Mouse (Mus musculus) testis, adult 2 months (tissue): ENCODE data around the gene Mettl9.

Experiments
- CTCF ChIP-seq: fragments of 200-500 bp; IDR thresholded peaks from 2 replicates; pipeline ENCODE4 v1.5.1; 2012; ENCODE audit warnings: low read depth, mild to moderate bottlenecking, inconsistent platforms, low read length, moderate library complexity; ENCODE audit not compliant: control insufficient read depth, insufficient read depth, insufficient replicate concordance
- POLR2A ChIP-seq: fragments of 200-500 bp; IDR thresholded peaks from 2 replicates; pipeline ENCODE4 v1.6.1; 2012; ENCODE audit warnings: low read depth, mild to moderate bottlenecking, inconsistent platforms, low read length, moderate library complexity; ENCODE audit not compliant: control insufficient read depth

DNA sequence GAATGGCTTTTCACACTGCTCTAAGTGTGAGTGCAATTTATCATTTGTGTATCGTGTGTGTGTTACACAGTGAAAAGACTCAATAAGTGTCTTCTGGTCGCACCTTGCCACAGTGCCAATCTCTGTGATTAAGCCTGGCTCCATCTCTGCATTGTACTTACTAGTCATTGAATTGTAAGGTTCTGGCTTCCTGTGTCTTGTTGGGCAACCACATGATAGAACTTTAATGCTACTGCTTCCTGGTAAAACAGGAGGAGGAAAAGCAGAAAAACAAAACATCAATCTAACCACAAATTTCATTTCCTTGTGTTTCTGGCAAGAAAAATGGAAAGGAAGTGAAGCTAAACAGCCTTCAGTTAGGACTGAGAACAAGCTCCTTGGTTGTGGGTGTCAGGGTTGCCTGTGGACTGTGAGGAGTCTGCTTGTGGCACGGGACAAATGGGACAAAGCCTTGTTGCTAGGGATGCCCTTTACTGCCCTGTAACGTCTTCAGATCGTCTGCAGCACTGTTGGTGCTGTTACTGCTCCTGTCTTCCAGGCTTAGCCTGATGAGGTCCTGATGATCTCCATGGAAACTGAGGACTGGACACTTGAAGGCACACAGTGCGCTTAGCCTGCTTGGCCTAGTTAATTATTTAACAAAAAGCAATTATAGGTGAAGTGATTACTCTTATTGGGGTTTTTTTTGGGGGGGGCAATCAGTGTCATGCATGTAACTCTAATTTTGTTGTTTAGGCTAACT, 25.4 kb downstream of the Mettl9 start:
- TF ChIP-seq CTCF = no peak
- TF ChIP-seq POLR2A = no peak
